Mouse (Mus musculus) testis, adult 2 months (tissue): ENCODE measurements around the gene Cnnm2.

ENCODE experiments used
- CTCF ChIP-seq: fragments of 200-500 bp; IDR thresholded peaks from 2 replicates; pipeline ENCODE4 v1.5.1; 2012; ENCODE audit warnings: low read depth, mild to moderate bottlenecking, inconsistent platforms, low read length, moderate library complexity; ENCODE audit not compliant: control insufficient read depth, insufficient read depth, insufficient replicate concordance
- POLR2A ChIP-seq: fragments of 200-500 bp; IDR thresholded peaks from 2 replicates; pipeline ENCODE4 v1.6.1; 2012; ENCODE audit warnings: low read depth, mild to moderate bottlenecking, inconsistent platforms, low read length, moderate library complexity; ENCODE audit not compliant: control insufficient read depth

DNA sequence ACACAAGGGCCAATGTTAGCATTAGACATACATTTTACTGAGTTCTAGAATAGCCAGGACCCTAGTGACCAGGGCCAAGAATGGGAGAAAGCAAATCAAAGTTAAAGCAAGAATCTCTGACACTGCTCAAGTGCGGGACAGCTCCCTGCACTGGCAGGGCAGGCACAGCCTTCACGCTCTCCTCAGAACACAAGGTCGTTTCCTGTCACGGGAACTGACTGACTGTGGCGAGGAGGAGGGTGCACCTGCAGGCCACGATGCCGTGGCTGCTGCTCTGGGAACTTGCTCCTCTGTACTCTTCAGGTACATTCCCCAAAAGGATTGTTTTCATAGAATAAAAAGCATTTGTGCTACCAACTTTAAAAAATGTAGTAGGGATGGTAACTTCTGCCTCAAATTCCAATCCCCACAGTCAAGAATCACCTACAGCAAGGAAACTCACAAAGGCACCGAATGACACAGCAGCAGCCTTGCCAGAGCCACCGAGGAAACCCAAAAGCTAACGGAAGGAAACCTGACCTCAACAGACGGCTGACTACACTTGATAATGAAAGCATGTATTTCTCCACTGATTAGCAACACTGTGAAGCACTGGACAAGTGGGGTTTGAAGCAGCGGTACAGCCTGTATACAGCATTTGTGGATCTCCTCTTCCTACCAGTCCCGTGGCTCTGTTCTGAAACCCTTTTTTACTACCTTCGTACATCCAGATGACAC lies 126.6 kb downstream of the Cnnm2 start:
- TF ChIP-seq CTCF: no peak
- TF ChIP-seq POLR2A: no peak
